Mouse (Mus musculus): ENCODE measurements at regions not wholly inside any gene's neighbourhood (a gene's known extent, or its start where the extent isn't known, plus 50 kb on each side); places are given as distances from the start of the nearest gene placed in this dataset.

GRCm38 (mm10) chr13:97489029-97489428 is 248.1 kb downstream of the Enc1 start:
- Histone ChIP-seq H3K9me3 (no peaks in the 10 kb centered on the region), H3K4me2 (no peak overlapping the region), H3K36me3 (no peaks in the 10 kb centered on the region), H3K4me3 (no peak overlapping the region), H3K9ac (no peak overlapping the region), H3K27me3 (no peaks in the 10 kb centered on the region), H3K27ac (no peak overlapping the region), H3K4me1 (peaks cover 42% of the 10 kb centered on the region)
- ATAC-seq (ENCODE audit: borderline replicate concordance, extremely low read depth, low FRiP score, low TSS enrichment) = no peak
- WGBS = 48% methylated on average over 5 of the region's 5 CpGs

DNA sequence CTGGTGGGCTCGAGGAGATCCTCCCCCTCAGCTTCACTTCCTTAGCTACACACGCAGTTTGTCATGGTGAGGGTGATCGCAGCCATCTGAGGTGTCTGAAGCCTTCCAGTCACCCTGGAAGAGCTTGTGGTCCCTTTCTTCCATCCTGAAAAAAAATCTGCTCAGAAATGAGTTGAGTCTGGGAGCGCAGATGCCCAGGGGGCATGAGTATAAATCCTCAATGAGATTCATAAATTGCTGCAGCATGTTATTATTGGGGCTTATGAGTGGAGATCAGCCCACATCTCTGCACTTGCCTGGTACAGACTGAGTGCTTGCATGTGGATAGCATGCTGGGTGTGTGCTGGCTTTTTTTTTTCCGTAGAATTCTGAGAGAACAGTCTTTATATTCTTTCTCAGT is 247.6 kb downstream of the Enc1 start:
- Histone ChIP-seq H3K36me3 (no peaks in the 10 kb centered on the region), H3K27ac (no peak overlapping the region), H3K9ac (no peak overlapping the region), H3K4me1 (peaks cover 41% of the 10 kb centered on the region), H3K27me3 (no peaks in the 10 kb centered on the region), H3K4me2 (peak overlapping the region; percentile 18; the same call in 1 of the 2 replicates), H3K9me3 (no peaks in the 10 kb centered on the region), H3K4me3 (no peak overlapping the region)
- 46% methylated on average over 5 of the region's 5 CpGs for WGBS
- ATAC-seq (ENCODE audit: borderline replicate concordance, extremely low read depth, low FRiP score, low TSS enrichment) = no peak

GRCm38 (mm10) chr13:97487746-97488473 is 247.0 kb downstream of the Enc1 start:
- ATAC-seq (ENCODE audit: borderline replicate concordance, extremely low read depth, low FRiP score, low TSS enrichment) = peak; percentile 62; the same call in 1 of the 2 replicates
- Histone ChIP-seq H3K4me2 (peak overlapping the region; percentile 18; the same call in 1 of the 2 replicates), H3K27me3 (no peaks in the 10 kb centered on the region), H3K9me3 (no peaks in the 10 kb centered on the region), H3K4me3 (no peak overlapping the region), H3K9ac (no peak overlapping the region), H3K27ac (no peak overlapping the region; the same call in 1 of the 2 replicates), H3K36me3 (no peaks in the 10 kb centered on the region), H3K4me1 (peaks cover 38% of the 10 kb centered on the region)
- WGBS = 34% methylated on average over 9 of the region's 9 CpGs

DNA sequence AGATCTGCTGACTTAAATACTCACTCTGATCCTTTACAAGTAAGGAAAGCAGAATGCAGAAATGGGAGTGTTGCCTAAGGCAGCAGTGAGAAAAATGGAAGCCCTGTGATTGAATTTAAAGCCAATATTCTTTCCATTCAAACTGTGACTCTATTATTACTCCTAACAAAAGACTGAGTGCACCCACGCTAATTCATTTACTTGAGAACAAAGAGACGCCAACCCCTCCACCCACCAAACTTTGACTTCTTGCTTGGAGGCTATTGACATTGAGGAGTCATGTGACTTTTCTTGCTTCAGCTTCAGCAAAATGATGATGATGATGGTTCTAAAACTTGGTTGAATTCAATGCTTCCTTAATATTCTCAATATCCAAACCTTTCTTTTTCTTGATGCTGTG is 245.6 kb downstream of the Enc1 start:
- H3K4me3 ChIP-seq = no peak overlapping the region
- WGBS = 83% methylated on average over 2 of the region's 2 CpGs
- no peak overlapping the region for H3K4me2 ChIP-seq
- no peak for ATAC-seq (ENCODE audit: borderline replicate concordance, extremely low read depth, low FRiP score, low TSS enrichment)
- no peaks in the 10 kb centered on the region for H3K9me3 ChIP-seq
- H3K27ac ChIP-seq = no peak overlapping the region
- no peak overlapping the region for H3K9ac ChIP-seq
- no peaks in the 10 kb centered on the region for H3K36me3 ChIP-seq
- peaks cover 38% of the 10 kb centered on the region for H3K4me1 ChIP-seq
- no peaks in the 10 kb centered on the region for H3K27me3 ChIP-seq

DNA sequence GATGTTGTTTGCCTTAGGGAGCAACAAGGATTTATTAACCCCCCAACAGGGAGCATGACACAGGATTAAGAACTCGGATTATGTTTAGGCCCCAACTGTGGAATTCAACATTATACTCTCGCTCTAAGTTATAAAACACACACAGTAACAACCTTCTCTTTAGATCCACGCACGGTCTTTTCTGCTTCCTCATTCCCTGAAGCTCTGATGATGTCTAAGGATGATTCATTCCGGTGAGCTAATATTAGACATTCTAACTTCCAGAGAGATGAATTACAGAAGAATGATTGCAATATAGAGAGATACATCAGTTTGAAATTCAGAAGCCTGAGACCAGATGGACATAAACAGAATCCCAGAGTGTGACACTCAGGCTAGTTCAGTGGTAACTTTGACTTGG is 245.0 kb downstream of the Enc1 start:
- H3K36me3 ChIP-seq = no peaks in the 10 kb centered on the region
- H3K27me3 ChIP-seq = no peaks in the 10 kb centered on the region
- no peak overlapping the region for H3K4me3 ChIP-seq
- H3K9me3 ChIP-seq = no peaks in the 10 kb centered on the region
- 86% methylated on average over 5 of the region's 5 CpGs for WGBS
- H3K4me2 ChIP-seq = no peak overlapping the region
- H3K9ac ChIP-seq = no peak overlapping the region
- peaks cover 31% of the 10 kb centered on the region for H3K4me1 ChIP-seq
- no peak overlapping the region for H3K27ac ChIP-seq
- no peak for ATAC-seq (ENCODE audit: borderline replicate concordance, extremely low read depth, low FRiP score, low TSS enrichment)

- no peak overlapping the region for H3K4me2 ChIP-seq
- 64% methylated on average over 20 of the region's 20 CpGs for WGBS
- H3K9ac ChIP-seq = no peak overlapping the region
- no peak overlapping the region for H3K4me3 ChIP-seq
- no peak for ATAC-seq (ENCODE audit: borderline replicate concordance, extremely low read depth, low FRiP score, low TSS enrichment)
- H3K27ac ChIP-seq = no peak overlapping the region
- H3K9me3 ChIP-seq = no peaks in the 10 kb centered on the region
- H3K27me3 ChIP-seq = no peaks in the 10 kb centered on the region
- H3K36me3 ChIP-seq = no peaks in the 10 kb centered on the region
- H3K4me1 ChIP-seq = peaks cover 26% of the 10 kb centered on the region
Measured at GRCm38 (mm10) chr13:97484808-97485545, 244.1 kb downstream of the Enc1 start.

DNA sequence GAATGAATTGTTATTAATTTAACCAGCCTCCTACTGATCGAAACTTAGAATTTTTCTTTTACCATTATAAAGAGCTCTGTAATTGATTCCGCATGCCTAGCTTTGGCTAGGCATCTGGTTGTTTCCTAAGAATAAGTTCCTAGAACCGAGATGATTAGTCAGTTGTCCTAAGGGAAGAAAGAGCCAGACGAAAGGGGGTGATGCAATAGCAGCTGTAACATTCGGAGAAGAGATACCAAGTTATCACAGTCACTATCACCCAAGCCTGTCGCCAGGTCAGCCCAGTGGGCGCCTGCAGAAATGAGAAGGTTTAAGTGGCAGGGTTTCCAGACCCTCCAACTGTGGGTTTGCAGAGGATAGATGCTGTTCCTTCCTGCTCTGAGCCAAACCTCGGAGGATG is 242.8 kb downstream of the Enc1 start:
- Histone ChIP-seq H3K4me1 (peaks cover 22% of the 10 kb centered on the region), H3K4me3 (no peak overlapping the region), H3K36me3 (no peaks in the 10 kb centered on the region), H3K9ac (no peak overlapping the region), H3K27me3 (no peaks in the 10 kb centered on the region), H3K9me3 (no peaks in the 10 kb centered on the region), H3K27ac (no peak overlapping the region), H3K4me2 (no peak overlapping the region)
- WGBS = 75% methylated on average over 8 of the region's 8 CpGs
- no peak for ATAC-seq (ENCODE audit: borderline replicate concordance, extremely low read depth, low FRiP score, low TSS enrichment)

DNA sequence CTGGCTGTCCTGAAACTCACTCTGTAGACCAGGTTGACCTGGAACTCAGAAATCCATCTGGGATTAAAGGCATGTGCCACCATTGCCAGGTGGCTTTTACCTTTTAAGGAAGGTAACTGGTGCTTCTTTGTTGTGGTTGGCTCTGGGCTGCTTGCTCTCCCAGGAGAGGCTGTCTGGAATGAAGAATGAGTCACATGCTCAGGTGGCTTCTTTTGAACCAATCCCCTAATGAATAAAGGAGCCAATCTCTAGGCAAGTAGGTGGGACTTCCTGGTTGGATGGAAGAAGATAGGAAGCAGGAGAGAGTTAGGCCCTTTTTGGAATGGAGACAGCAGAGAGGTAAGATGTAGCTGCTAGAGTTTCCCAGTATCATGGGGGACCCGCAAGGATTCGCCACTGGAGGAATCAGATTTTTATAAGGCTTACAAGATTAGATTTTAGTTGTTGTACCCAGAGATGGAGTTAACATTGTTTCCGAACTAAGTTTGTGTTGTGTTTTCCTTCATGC is 241.6 kb downstream of the Enc1 start:
- Histone ChIP-seq H3K9ac (no peak overlapping the region), H3K4me3 (no peak overlapping the region), H3K36me3 (no peaks in the 10 kb centered on the region), H3K4me2 (no peak overlapping the region), H3K4me1 (peaks cover 11% of the 10 kb centered on the region), H3K27ac (no peak overlapping the region), H3K27me3 (no peaks in the 10 kb centered on the region), H3K9me3 (no peaks in the 10 kb centered on the region)
- 98% methylated on average over 3 of the region's 3 CpGs for WGBS
- ATAC-seq (ENCODE audit: borderline replicate concordance, extremely low read depth, low FRiP score, low TSS enrichment) = no peak

DNA sequence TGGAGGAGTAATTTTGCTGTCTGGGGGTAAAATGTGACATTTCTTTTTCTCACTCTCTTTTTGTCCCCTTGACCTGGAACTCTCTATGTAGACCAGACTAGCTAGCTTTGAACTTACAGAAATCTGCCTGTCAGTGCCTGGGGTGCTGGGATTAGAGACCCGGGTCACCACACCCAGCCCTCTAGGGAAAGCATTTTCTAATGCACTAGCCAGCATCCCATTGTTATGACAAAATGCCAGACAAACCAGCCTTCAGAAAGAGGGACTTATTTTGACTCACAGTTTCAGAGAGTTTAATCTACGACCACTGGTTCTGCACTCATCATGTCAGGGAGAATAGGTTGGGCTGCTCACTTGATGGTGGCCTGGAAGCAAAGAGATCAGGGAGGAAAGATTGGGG is 240.4 kb downstream of the Enc1 start:
- H3K4me2 ChIP-seq = no peak overlapping the region
- no peak overlapping the region for H3K9ac ChIP-seq
- WGBS = 91% methylated on average over 2 of the region's 2 CpGs
- H3K27me3 ChIP-seq = no peaks in the 10 kb centered on the region
- peaks cover 7% of the 10 kb centered on the region; the same call in 1 of the 2 replicates for H3K4me1 ChIP-seq
- H3K9me3 ChIP-seq = no peaks in the 10 kb centered on the region
- H3K36me3 ChIP-seq = no peaks in the 10 kb centered on the region
- no peak overlapping the region for H3K4me3 ChIP-seq
- H3K27ac ChIP-seq = no peak overlapping the region
- ATAC-seq (ENCODE audit: borderline replicate concordance, extremely low read depth, low FRiP score, low TSS enrichment) = no peak

GRCm38 (mm10) chr13:97479066-97479586 is 238.2 kb downstream of the Enc1 start:
- H3K4me1 ChIP-seq = no peaks in the 10 kb centered on the region
- no peak overlapping the region for H3K27ac ChIP-seq
- no peak for ATAC-seq (ENCODE audit: borderline replicate concordance, extremely low read depth, low FRiP score, low TSS enrichment)
- no peak overlapping the region for H3K4me2 ChIP-seq
- H3K4me3 ChIP-seq = no peak overlapping the region
- H3K27me3 ChIP-seq = no peaks in the 10 kb centered on the region
- H3K9me3 ChIP-seq = no peaks in the 10 kb centered on the region
- no peaks in the 10 kb centered on the region for H3K36me3 ChIP-seq
- H3K9ac ChIP-seq = no peak overlapping the region
- WGBS = 73% methylated on average over 10 of the region's 10 CpGs

DNA sequence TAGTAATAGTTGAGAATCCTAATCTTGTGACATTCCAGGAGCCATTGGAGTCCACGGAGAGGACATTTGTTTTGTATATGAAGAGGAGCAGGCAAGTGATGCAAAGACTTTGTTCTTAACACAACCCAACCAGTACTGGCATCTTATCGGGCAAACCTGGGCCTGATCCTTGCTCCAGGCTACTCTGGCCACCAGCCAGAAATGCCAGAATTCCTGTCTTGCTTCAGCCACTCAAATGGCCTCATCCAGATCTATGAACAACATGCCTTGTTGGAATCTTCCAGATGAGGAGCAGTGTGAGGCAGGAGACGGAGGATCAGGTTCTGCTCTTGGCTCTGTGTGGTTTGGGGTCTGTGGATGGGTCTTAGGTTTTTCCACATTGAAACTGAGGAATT is 233.1 kb downstream of the Enc1 start:
- 63% methylated on average over 3 of the region's 3 CpGs for WGBS
- ATAC-seq (ENCODE audit: borderline replicate concordance, extremely low read depth, low FRiP score, low TSS enrichment) = no peak
- no peak overlapping the region for H3K4me2 ChIP-seq
- H3K4me3 ChIP-seq = no peak overlapping the region
- H3K27me3 ChIP-seq = no peaks in the 10 kb centered on the region
- H3K9me3 ChIP-seq = no peaks in the 10 kb centered on the region
- no peaks in the 10 kb centered on the region for H3K36me3 ChIP-seq
- H3K9ac ChIP-seq = no peak overlapping the region
- no peak overlapping the region for H3K27ac ChIP-seq
- H3K4me1 ChIP-seq = 0 out of 2 replicates have a peak, but pooled peaks cover 2% of the 10 kb centered on the region

Measured in lung, embryonic 15.5 days (tissue).